Mouse (Mus musculus) T-helper 17 cell (primary cell): Measurements from ENCODE around the gene Psma3.

ENCODE experiments used
- in situ Hi-C, 2 experiments: fragments of 300-600 bp; cut with MboI, MseI; formaldehyde crosslinking; loops; 1 replicate in 1 of 2; 2 replicates in 1 of 2; pipeline ENCODE4 v1.15.1; 2025; ENCODE audit warnings: high pct_unique_total_duplicates in 2 of 2

Gene Psma3

DNA sequence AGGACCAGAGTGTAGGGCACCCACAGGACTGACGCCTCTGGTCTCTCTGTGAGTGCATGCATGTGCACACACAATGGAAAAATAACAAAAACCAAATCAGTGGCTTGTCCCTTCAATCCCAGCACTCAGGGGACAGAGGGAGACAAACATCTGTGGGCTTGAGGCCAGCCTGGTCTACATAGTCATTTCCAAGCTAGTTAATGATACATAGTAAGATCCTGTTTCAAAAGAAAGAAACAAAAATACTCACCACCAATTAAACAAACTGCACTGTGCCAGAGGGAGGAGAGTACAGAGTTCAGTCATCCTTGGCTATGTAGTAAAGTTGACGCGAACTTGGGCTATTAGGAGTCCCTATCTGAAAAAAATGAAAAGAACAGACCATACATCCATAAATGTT, 69.2 kb downstream of the Psma3 start:
- in situ Hi-C loops: loop anchor here in 1 of 2 experiments (5.0 kb wide), 1 partner anchor 61 kb away; no protein-coding TSS in a partner anchor

- in situ Hi-C loops: loop anchor here in 1 of 2 experiments (5.0 kb wide), 1 partner anchor 62 kb away; no protein-coding TSS in a partner anchor
These were observed 70.1 kb downstream of the Psma3 start for GRCm38 (mm10) chr12:71044488-71044887.
